Mouse (Mus musculus) G1E-ER4 (cell line): ENCODE results near the gene Mtch1. TPM values are rescaled to one million over a fixed set of nuclear protein-coding genes. Genes with fewer than 3 reads are reported as not detected.

Source experiments
- GATA1 ChIP-seq: IDR thresholded peaks from one replicate; pipeline ENCODE4 v1.8.0; 2012; ENCODE audit warnings: low read length, inconsistent platforms
- polyA plus RNA-seq: library from polyadenylated mRNA; stranded (reverse); fragments of >175 nt; gene quantifications from 2 replicates; pipeline ENCODE4 v1.2.3, GENCODE M21; 2012

Gene Mtch1
- polyA plus RNA-seq, 1 experiment = 151 TPM

DNA sequence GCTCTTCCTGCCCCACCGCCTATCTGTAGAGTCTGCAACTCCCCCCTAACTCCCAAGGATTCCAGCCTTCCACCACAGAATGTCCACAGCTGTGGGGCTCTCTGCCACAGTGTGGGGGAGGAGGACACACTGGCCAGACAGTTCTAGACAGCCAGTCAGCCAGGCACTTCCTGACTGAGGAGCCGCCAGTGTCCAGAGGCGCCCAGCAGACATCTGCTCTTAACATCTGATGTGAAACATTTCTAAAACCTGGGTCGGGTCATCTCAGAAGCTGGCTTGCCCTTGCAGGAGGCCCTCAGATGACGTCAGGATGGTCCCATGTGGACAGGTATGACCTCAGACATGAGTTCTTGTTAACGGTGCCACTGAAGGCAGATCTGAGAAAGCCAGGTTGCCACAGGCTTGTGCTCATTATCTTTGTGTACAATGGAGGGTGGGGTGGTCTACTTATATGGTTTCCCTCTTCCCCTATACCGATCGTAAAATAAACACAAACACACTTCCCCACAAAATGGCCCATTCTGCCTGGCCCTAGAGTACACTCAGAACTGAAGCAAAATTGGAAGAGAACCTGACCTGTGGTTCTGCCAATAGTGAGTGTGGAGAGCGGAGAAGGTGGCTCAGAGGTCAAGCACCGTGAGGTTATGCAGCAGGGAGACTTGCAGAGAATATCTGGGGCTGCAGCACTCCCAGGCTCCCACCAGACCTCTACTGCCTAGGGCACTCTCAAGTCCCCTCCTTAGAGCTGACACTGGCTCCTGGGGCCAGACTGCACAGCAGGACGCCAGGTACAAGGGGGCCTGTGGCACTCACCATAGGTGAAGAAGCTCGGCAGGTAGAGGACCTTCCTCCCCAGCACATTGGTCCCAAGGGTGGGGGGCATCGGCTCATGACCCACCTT is 5.5 kb downstream of the Mtch1 start:
- no peak for TF ChIP-seq GATA1

DNA sequence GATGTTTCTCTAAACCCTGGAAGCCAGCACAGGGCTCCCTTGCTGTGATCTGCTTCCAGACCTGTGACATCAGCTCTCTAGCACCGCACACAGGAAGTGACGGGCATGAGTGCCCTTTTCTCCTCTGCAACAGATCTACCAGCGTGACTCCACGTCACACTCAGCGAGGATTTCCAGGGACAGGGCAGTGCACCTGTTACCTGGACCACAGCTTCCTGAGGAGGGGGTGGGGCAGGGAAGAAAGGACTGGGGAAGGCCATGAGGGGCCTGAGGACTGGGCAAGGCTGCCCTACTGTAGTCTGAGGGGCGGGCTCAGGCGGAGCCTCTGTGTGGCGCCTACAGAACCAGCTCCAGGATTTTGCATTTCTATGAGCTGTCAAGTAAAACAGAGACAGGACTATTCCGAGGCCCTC is 6.1 kb downstream of the Mtch1 start:
- no peak for TF ChIP-seq GATA1

DNA sequence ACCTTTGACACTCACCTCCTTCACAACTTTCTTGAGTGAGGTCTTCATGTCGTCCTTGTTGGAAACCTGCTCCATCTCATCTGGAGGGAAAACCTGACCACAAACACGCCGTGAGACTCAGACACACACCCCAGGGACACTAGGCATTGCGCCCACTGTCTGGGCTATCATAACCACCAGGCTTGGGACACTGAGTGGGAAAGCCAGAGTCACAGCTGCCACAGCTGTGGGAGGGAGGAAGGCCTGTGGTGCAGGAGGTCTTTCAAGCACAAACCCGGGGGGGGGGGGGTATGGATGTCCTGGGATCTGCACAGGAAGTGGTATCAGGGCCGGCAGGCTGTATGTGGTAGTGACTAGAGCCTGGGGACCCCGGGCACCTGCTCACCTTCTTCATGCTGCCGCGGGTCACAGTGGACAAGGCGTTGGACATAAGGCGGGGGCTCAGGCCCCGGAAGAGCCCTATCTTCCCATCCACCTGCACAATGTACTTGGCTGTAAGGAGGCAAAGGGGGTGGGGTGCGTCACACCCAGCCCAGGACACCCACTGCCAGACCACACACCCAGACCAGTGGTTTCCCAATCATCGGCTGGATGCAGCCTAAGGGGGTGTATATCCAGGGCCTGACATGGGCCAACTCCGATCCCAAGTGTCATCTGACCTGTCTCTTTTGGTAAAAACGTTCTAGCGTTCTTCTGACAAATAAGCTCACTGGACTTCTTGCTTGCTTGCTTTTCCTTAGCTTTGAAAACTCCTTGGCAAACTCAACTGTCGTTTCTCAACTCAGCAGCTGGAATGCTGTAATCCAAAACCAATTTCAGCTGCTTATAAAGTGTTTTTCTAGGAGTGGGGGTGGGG is 7.1 kb downstream of the Mtch1 start:
- TF ChIP-seq GATA1 = no peak

DNA sequence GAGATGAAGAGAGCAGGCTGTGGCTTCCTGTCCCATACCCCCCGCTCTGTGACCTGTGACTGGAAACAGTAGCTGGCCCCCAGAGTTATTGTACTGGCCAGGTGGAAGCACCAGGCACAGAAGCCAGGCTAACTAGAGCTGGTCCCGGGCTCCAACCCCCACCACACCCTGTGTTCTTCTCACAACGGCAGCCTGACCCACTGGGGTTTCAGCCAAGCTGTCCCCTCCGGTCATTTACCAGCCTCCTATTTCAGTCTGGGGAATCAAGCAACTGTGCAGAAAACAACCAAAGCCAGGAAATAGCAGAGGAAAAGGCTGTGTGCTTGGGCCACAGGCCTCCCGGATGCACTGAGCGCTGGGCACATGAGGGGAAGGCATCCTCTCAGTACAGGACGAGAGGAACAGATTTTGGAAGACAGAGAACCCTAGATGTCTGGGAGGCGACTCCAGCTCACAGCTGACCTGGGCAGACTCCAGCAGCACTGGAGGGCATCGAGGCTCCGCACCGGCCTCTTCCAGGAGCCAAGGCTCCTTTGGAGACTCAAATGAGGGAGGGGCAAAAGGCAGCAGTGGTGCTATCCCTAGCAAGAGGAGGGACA is 8.5 kb downstream of the Mtch1 start:
- TF ChIP-seq GATA1 = no peak

DNA sequence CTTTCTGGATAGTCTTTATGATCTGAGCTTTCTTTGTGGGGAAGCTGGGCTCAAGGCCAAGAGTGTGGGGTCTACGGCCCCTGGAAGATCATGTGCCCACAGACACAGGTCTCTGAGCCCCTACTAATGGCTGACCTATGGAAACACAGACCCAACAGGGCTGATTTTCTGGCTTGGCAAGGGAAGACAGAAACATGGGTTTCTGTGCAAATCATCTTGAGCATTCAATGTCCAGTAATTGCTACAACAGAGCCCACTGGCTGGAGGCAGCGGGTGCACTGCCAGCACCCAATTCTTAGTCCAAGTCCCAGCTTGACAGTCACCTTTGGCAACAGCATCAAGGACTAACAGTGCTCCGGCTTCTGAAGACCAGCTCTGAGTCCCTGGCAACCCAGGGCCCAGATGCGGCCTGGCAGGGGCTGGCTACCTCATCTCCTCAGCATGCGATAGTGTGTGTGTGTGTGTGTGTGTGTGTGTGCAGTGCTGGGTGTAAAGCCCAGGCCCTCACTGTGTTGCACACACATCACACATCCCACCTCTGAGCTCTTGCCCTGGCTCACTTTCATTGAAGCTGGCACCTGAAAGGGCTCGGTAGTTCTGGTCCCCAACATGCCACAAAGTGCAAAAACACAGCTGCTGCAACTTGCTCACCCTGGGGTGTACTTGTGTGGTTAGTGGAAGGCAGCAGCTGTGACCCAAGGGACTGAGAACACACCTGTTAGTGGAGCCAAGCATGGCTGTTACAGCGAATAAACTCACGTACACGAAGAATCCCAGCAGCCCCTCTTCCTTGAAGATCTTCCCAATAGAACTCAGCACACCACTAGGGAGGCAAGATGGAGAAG is 9.5 kb downstream of the Mtch1 start:
- TF ChIP-seq GATA1 = no peak

DNA sequence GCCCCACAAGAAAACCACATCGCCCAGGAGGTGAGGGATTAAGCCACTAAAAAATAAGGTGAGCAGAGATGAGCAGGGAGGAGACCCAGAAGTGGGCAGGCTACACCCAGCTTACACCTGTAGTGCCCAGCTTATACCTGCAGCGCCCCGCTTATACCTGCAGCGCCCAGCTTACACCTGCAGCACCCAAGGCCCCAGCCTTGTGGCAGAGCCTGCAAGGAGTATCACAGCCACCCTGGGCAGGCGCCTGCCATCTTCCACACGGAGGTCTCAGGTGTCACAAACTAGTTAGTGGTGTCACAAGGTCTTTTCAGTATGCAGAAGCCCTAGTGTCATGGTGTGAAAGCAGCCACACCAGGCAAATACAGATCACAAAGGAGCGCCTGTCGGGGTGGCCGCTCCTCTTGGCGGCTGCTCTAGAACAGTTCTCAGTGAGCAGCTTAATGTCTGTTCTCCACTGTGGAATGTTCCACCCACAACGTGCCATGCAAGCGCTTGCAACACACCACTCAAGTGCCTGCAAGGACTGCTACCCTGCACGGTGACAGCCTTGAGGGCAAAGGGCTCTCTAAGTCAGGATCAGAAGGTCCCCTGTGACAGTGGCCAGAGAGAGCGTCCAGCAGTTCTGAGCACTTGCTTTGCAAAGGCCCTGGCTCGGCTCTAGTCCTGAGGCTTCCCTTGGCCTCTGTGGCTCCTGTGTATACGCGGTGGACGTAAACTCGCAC is 11.3 kb downstream of the Mtch1 start:
- no peak for TF ChIP-seq GATA1

DNA sequence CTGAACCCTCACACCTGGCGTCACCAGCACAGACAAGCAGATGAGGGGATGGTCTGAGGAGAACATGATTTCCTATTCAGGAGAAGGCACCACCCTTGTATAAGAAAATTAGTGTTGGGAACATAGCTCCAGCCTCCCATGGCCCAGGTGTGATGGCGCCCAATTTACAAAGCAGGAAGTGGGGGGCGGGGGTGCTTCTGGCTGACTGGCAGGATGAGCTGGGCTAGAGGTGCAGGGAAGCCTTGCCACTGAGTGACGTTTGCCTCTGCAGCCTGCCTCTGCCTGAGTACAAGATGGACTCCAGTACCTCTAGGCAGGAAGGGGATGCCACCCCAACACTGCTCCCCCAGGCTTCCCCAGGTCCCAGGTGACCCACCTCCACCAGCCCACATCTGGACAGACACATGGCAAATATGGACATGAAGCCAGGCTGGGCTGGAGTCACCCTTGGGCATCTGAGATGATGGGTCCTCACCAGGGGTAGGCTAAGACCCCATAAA is 15.5 kb downstream of the Mtch1 start:
- TF ChIP-seq GATA1 = no peak

DNA sequence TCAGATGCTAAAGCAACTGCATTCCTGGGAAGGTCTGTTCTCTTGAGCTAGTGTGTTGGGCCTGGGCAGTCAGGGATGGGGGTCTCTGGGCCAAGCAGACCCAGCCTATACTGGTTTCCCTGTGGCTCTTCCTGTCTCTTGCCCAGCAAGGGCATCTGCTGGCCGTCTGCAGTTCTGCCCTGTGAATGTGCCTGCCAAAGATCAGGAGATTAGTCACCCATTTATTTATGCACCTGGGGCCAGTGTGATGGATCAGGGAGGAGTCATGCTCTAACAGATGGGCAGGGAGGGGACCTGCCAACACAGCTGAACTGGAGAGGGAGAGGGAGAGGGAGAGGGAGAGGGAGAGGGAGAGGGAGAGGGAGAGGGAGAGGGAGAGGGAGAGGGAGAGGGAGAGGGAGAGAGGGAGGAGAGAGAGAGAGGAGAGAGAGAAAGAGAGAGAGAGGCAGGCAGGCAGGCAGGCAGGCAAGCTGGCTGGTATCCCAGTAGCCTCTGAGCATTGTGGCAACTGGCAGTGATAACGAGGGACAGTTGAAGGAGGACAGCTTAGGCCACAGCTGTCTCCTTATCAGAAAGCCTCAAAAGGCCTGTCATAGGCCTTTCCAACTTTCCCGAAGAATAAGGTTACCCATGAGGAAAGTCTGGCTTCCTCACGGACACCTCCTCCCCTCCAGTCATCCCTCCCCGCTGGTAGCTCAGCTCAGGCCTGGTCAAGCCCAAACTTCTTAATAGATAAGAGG is 16.9 kb downstream of the Mtch1 start:
- TF ChIP-seq GATA1 = no peak

DNA sequence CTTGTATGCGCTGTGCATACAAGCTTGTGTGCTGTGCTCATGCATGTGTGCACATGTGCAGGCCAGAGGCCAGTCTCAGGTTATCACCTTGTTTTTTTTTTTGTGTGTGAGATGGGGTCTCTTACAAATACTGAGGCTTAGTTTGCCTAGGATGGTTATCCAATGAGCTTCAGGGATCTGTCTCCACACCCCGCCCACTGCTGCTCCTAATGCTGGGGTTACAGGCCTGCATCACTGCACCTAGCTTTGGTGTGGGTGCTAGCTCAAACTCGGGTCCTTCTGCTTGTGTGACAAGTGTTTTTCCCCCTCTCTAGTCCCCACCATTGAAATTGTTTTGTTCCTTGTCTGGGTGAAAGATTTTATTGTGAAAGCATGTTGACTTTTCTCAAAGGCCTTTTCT is 17.5 kb downstream of the Mtch1 start:
- no peak for TF ChIP-seq GATA1

DNA sequence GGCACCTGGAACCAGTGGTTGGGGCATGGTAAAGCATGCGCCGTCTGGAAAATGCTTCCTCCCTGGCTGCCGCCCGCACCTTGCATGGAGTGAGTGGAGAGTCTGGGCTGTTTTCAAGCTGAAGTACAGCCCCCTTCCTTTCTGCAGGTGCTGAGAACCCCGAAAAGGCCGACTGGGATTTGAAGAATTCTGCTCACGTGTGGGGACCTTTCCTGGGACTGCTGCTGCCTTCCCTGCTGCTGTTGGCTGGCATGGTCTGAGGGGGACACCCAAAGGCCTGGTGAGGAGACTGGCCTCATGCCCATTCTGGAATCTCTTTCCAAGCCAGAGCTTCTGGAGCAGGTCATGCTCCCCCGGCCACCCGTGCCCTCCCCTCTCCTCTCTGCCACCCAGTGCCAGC is 20.0 kb downstream of the Mtch1 start:
- no peak for TF ChIP-seq GATA1

DNA sequence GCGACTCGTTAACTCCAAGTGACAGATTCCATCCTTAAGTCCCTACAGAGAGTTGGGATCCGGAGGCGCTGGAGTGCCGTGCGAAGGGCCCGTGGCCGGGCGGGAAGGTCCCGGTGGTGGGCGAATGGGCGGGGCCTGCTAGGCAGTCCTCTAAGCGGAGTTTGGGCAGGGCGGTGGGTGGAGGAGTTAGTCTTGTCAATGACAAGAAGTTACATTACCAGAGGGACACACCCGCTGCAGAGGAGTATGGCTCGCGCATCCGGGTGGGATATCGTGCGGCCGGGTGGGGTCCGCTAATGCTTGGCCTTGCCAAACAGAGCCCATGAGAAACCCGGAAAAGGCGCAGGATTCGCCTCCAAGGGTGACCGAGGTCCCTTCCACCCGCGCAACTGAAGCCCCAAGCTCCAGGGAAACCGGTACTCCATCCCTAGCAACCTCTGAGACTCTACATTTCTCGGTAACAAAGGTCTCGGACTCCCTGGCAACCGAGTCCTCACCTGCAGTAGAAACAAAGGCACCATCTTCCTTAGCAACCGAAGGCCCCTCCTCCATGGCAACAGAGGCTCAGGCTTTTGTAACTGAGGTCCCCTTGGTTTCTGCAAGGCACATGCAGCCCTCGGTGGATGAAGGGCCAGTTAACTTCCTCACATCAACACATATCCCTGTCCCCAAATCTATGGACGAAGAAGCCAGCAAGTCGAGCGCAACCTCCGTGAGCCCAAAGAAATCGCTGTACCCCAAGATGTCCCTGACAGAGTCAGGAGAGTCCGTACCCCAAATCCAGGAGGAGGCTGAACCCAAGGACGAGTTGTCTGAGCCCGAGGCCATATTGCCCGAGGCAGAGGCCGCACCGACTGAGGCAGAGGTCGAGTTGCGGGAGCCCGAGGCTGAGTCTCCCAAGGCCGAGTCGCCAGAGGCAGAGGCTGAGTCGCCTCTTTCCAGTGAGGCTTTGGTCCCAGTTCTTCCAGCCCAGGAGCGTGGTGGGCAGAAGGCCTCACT is 20.9 kb downstream of the Mtch1 start:
- no peak for TF ChIP-seq GATA1

DNA sequence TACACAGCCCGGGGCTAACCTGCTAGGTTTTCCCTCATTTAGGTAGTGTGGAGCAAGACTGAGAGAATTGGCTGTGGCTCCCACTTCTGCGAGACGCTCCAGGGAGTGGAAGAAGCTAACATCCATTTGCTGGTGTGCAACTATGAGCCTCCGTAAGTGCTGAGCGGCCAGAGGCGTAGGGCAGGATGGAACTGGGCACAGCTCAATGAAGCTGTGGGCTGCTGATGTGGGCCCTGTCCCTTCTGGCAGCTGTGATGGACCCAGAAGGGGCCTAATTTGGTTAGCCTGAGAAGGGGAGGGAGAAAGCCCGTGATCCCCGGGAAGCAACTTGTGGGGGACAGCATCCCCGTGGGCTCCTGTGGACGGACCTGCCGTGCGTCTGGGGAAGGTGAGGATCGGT is 21.9 kb downstream of the Mtch1 start:
- no peak for TF ChIP-seq GATA1

DNA sequence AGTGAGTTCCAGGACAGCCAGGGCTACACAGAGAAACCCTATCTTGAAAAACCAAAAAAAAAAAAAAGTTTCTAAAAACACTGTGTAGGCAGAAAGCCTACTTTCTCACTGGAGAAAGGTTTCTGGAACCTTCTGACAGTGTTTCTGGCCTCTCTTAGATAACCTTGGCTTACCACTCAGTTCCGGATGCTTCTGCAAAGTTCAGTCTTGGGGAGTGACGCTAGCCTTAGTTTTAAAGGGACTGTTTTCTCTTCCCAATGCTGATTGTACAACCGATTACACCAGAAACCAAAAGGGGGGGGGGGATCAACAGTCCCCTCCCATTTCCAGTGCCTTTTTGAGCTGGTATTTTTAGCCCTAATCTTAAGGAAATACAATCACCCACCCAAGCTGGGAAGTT is 24.1 kb downstream of the Mtch1 start:
- TF ChIP-seq GATA1 = no peak
